Mouse (Mus musculus) heart, adult 2 months (tissue): ENCODE measurements around the gene Olfr1320. TPM values are rescaled to one million over a fixed set of nuclear protein-coding genes. Genes with fewer than 3 reads are reported as not detected.
A peak's percentile ranks its signal among the peaks of the same experiment; 100 is the strongest.
"Not testable (repeated sequence)": the region's sequence is repeated elsewhere in the genome, so short reads cannot be mapped to it uniquely, and the experiment has no call there.

Experiments used
- DNase-seq, 2 experiments: peaks; one replicate each; pipeline ENCODE4 v3.0.0; 2021
- H3K27ac ChIP-seq: fragments of 200-600 bp; 2 replicates; pipeline ENCODE4 v1.8.1; 2022
- H3K27me3 ChIP-seq: fragments of 200-500 bp; 2 replicates; pipeline ENCODE4 v1.6.1; 2012; ENCODE audit warnings: mild to moderate bottlenecking, low read length, inconsistent platforms, mixed read lengths; ENCODE audit not compliant: control insufficient read depth, insufficient read depth
- H3K36me3 ChIP-seq: fragments of 200-500 bp; 2 replicates; pipeline ENCODE4 v1.6.1; 2012; ENCODE audit warnings: low read length, inconsistent platforms; ENCODE audit not compliant: control insufficient read depth, insufficient read depth
- H3K4me1 ChIP-seq: fragments of 200-500 bp; 2 replicates; pipeline ENCODE4 v1.6.1; 2011; ENCODE audit warnings: low read length; ENCODE audit not compliant: control insufficient read depth, insufficient read depth
- H3K4me3 ChIP-seq: fragments of 200-600 bp; 2 replicates; pipeline ENCODE4 v1.8.1; 2022
- H3K79me2 ChIP-seq: fragments of 200-500 bp; replicated peaks from 2 replicates; pipeline ENCODE4 v1.6.1; 2012; ENCODE audit warnings: mild to moderate bottlenecking, inconsistent platforms, low read length, moderate library complexity, mixed read lengths; ENCODE audit not compliant: control insufficient read depth, insufficient read depth
- H3K9ac ChIP-seq: fragments of 200-500 bp; 2 replicates; pipeline ENCODE4 v1.6.1; 2012; ENCODE audit warnings: low read depth, mild to moderate bottlenecking, control low read depth, inconsistent platforms, low read length, mixed read lengths
- CTCF ChIP-seq: fragments of 200-600 bp; IDR thresholded peaks from 2 replicates; pipeline ENCODE4 v1.8.1; 2022; ENCODE audit warnings: antibody characterized with exemption, mild to moderate bottlenecking, moderate library complexity
- EP300 ChIP-seq: fragments of 200-500 bp; IDR thresholded peaks from 2 replicates; pipeline ENCODE4 v1.6.1; 2011; ENCODE audit warnings: low read depth, low read length, control low read depth; ENCODE audit not compliant: insufficient read depth
- POLR2A ChIP-seq: fragments of 200-500 bp; IDR thresholded peaks from 2 replicates; pipeline ENCODE4 v1.6.1; 2011; ENCODE audit warnings: mild to moderate bottlenecking, low read depth, low read length, control low read depth; ENCODE audit not compliant: insufficient read depth
- WGBS: fragments of 180-500 bp; shearing (Covaris S2); methylation state at CpG from one replicate; pipeline ENCODE4 v1.1.7; 2018; 5-methylcytosine and 5-hydroxymethylcytosine counted together
- intact Hi-C: fragments of 180-260 bp; cut with DNase I; formaldehyde crosslinking; loops from one replicate; pipeline ENCODE4 v1.15.1; 2025
- long read RNA-seq: library from polyadenylated mRNA; stranded (forward); transcript quantifications from one replicate; pipeline ENCODE4 v2.0.0, GENCODE M21; 2021
- polyA plus RNA-seq: library from polyadenylated mRNA; depleted of rRNA; stranded (reverse); fragments of >200 nt; gene quantifications from 2 replicates; pipeline ENCODE4 v1.2.3, GENCODE M21; 2012; rRNA removed
- total RNA-seq, 2 experiments: library from RNA; stranded (reverse); gene quantifications; 2 replicates each; pipeline ENCODE4 v1.2.3; 2021

Gene Olfr1320
- total RNA-seq: not detected
- not detected in 2 replicates for polyA plus RNA-seq
- long read RNA-seq: 0 reads

DNA sequence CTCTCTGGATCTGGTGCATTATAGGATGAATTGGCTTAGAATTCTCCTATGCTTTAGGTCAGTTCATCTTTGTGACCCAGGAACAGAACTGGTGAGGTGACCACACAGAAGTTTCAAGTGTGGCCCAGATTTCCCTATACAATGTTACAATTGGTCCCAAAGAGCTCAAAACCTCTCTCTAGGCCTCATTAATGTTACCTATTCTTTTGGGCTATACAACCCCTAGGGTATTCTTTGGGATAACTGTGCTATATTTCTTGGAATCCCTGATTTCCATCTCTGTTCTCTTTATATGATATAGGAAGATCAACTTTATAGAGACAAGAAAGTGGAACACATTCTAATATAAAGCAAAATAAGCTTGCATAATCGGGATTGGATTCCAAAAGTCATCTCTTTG is at the start of gene Olfr1320:
Gene Olfr1320 (plus strand): TSS at position 301 of the 400 bp plus-strand sequence.
- no peaks in the 10 kb centered on the region for H3K27me3 ChIP-seq
- no peak for TF ChIP-seq CTCF
- TF ChIP-seq POLR2A: no peak
- no peak for TF ChIP-seq EP300
- DNase-seq: no peak
- 74% methylated on average over 1 of the region's 1 CpGs for WGBS
- no peak within 1 kb of the TSS for H3K9ac ChIP-seq
- no peaks in the 10 kb centered on the region for H3K4me1 ChIP-seq
- no peaks in the 10 kb centered on the region for H3K79me2 ChIP-seq
- no peaks in the 10 kb centered on the region for H3K36me3 ChIP-seq
- intact Hi-C loops: no loop called here
- H3K27ac ChIP-seq: no peak within 1 kb of the TSS
- H3K4me3 ChIP-seq: no peak within 1 kb of the TSS

DNA sequence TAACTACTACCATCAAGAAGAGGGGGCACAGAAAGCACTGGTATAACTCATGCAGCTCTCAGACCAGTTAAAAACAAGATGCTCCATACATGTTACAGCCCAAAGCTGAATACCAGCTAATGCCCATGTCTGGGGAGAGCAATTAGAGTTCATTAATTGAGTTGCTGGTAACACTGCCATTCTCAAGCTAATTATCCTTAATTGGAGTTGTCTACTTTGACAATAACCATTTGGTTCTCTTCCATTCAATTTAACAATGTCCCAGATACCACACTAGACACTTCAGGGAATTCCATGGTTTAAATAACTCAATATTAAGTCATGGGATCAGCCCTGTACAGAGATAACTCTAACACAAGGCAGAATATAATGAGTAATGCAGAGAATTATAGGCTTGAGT is 44.6 kb upstream of the Olfr1320 start:
- DNase-seq: no peak
- H3K9ac ChIP-seq: no peak overlapping the region
- intact Hi-C loops: no loop called here
- no peak overlapping the region for H3K27ac ChIP-seq
- H3K79me2 ChIP-seq: no peaks in the 10 kb centered on the region
- H3K27me3 ChIP-seq: no peaks in the 10 kb centered on the region
- H3K4me1 ChIP-seq: no peaks in the 10 kb centered on the region
- TF ChIP-seq CTCF (no peak), POLR2A (no peak), EP300 (no peak)
- no peak overlapping the region for H3K4me3 ChIP-seq
- H3K36me3 ChIP-seq: no peaks in the 10 kb centered on the region

DNA sequence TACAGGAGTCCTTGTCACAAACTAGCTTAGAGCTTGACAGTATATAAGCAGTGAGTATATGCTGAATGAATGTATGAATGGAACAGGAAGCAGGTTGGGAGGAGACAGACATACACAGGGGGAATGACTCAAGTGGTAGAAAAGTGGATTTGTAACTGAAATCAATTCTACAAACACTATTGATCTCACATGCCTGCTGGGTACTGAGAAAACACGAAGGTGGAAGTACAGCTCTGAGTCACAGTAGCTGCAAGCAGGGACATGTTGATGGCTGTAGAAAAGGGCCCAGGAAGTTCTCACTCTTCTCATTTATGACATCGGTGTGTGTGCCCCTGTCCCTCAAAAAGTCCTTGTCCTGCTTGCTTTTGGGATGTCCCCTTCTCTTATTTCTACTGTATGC is 40.9 kb upstream of the Olfr1320 start:
- Histone ChIP-seq H3K36me3 (no peaks in the 10 kb centered on the region), H3K4me1 (no peaks in the 10 kb centered on the region), H3K9ac (no peak overlapping the region), H3K79me2 (no peaks in the 10 kb centered on the region), H3K27ac (no peak overlapping the region), H3K27me3 (no peaks in the 10 kb centered on the region), H3K4me3 (no peak overlapping the region)
- intact Hi-C loops: no loop called here
- DNase-seq: no peak
- no peak for TF ChIP-seq POLR2A
- TF ChIP-seq EP300: no peak
- TF ChIP-seq CTCF: no peak
- WGBS: 67% methylated on average over 2 of the region's 2 CpGs

DNA sequence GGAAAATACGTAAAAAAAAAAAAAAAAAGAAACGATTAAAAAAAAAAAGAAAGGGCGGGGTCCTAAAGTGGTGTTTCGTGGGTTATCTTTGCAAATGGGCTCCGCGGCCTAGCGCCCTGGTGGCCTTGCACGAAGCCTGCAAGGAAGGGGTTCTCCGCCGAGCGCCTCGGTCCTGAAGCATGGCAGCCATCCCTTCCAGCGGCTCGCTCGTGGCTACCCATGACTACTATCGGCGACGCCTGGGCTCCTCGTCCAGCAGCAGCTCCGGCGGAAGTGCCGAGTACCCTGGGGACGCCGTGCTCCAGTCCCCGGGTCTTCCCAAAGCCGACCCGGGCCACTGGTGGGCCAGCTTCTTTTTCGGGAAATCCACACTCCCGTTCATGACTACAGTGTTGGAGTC is 11.4 kb upstream of the Olfr1320 start:
- H3K4me3 ChIP-seq, H3K79me2 ChIP-seq, H3K36me3 ChIP-seq, intact Hi-C loops, H3K27ac ChIP-seq, H3K4me1 ChIP-seq, H3K27me3 ChIP-seq, H3K9ac ChIP-seq: not testable (repeated sequence)
- DNase-seq: peak; percentile 2 to 18
- WGBS: 84% methylated on average over 27 of the region's 29 CpGs

Other genes starting within 250 kb of the Olfr1320 start
- under 1 TPM in 1 of 2 experiments, not detected in 1; 0.27 TPM for gene Arhgap36, start 208.4 kb upstream of the Olfr1320 start, total RNA-seq
- 0.12 and 0.14 TPM in 2 replicates for gene Arhgap36, start 208.4 kb upstream of the Olfr1320 start, polyA plus RNA-seq
- gene Olfr1321, start 62.7 kb downstream of the Olfr1320 start, total RNA-seq: not detected
- gene Olfr1321, start 62.7 kb downstream of the Olfr1320 start, polyA plus RNA-seq: not detected in 2 replicates
- 10 to 100 TPM; 15.4 to 27.1 TPM for gene Igsf1, start 125.4 kb downstream of the Olfr1320 start, total RNA-seq
- gene Igsf1, start 125.4 kb downstream of the Olfr1320 start, polyA plus RNA-seq: 20.8 and 25.9 TPM in 2 replicates
- gene Olfr1322, start 219.2 kb downstream of the Olfr1320 start, total RNA-seq: not detected
- gene Olfr1322, start 219.2 kb downstream of the Olfr1320 start, polyA plus RNA-seq: not detected in 2 replicates